Mouse (Mus musculus) MEL (cell line): ENCODE data around the gene Trpm8.

Experiments used
- CTCF ChIP-seq, 3 experiments: IDR thresholded peaks in 2 of 3; conservative IDR thresholded peaks in 1 of 3; 2 replicates each; pipeline ENCODE4 v1.5.1; 2011 to 2012; ENCODE audit warnings: low read length in 3 of 3, low read depth in 2 of 3, mild to moderate bottlenecking in 2 of 3, improper control_type of control experiment in 1 of 3, inconsistent platforms in 1 of 3, mixed read lengths in 1 of 3, moderate library complexity in 1 of 3; ENCODE audit not compliant: control insufficient read depth in 1 of 3, insufficient read depth in 1 of 3, poor library complexity in 1 of 3, severe bottlenecking in 1 of 3
- GATA1 ChIP-seq: IDR thresholded peaks from 2 replicates; pipeline ENCODE4 v1.6.1; 2011; ENCODE audit warnings: low read depth, low read length, improper control_type of control experiment
- KAT2A ChIP-seq: conservative IDR thresholded peaks from 2 replicates; pipeline ENCODE4 v1.6.1; 2012; ENCODE audit warnings: low read depth, low read length, improper control_type of control experiment, inconsistent platforms
- POLR2A ChIP-seq, 2 experiments: IDR thresholded peaks; 2 replicates each; pipeline ENCODE4 v1.6.1; 2011 to 2012; ENCODE audit warnings: low read length in 2 of 2, mild to moderate bottlenecking in 2 of 2, control low read depth in 1 of 2, improper control_type of control experiment in 1 of 2, low read depth in 1 of 2, moderate library complexity in 1 of 2; ENCODE audit not compliant: control insufficient read depth in 1 of 2, insufficient read depth in 1 of 2, poor library complexity in 1 of 2
- POLR2AphosphoS2 ChIP-seq: IDR thresholded peaks from 2 replicates; pipeline ENCODE4 v1.6.1; 2011; ENCODE audit warnings: low read length, improper control_type of control experiment
- SMC3 ChIP-seq: IDR thresholded peaks from 2 replicates; pipeline ENCODE4 v1.6.1; 2011; ENCODE audit warnings: low read depth, low read length, improper control_type of control experiment
- TAL1 ChIP-seq: IDR thresholded peaks from 2 replicates; pipeline ENCODE4 v1.6.1; 2012; ENCODE audit warnings: mild to moderate bottlenecking, inconsistent platforms, low read length, moderate library complexity, mixed read lengths

GRCm38 (mm10) chr1:88275078-88275680 is 2.3 kb upstream of the Trpm8 start:
- TF ChIP-seq POLR2AphosphoS2 (no peak), CTCF (IDR thresholded peaks at IDR 0.05 in 2 of 3, conservative IDR thresholded peaks at IDR 0.05 in 1 of 3; ENCODE audit: control insufficient read depth in 1 of 3, insufficient read depth in 1 of 3, low read depth in 2 of 3, low read length in 3 of 3, poor library complexity in 1 of 3, severe bottlenecking in 1 of 3) (no peak), KAT2A (no peak), GATA1 (no peak), TAL1 (no peak), POLR2A (IDR thresholded peaks at IDR 0.05; ENCODE audit: control insufficient read depth in 1 of 2, insufficient read depth in 1 of 2, low read depth in 1 of 2, low read length in 2 of 2, poor library complexity in 1 of 2) (no peak), SMC3 (no peak)
